Mouse (Mus musculus): ENCODE measurements at regions not wholly inside any gene's neighbourhood (a gene's known extent, or its start where the extent isn't known, plus 50 kb on each side); places are given as distances from the start of the nearest gene placed in this dataset.

DNA sequence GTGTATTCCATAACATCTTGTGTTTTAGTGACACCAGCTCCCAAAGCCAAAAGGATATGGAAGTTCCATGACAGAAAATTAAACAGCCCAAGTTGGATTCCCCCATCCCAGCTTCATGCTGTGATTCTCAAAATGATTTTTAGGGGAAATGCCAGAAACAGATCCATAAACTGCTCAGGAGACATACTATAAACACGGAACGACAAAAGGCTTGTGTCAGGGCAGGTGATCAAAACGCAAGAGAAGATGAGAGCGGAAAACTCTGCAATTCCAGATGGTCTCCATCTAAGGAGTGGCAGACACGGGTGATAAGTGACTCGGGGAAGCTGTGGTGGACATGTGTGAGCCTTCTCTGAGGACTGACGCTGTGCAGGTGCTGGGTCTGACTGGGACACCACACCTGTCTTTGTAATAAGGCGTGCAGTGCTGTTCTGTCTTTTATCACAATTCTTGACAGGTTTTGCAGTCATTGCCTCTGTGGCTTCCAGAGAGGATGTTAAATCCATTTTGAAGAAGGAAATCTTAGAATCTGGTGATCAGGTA, 56.4 kb upstream of the Lyplal1 start:
- H3K36me3 ChIP-seq (replicated peaks), result no peaks in the 10 kb centered on the region
- DNase-seq (ENCODE audit: extremely low spot score, low spot score), result no peak
- WGBS, result 90% methylated on average over 8 of the region's 8 CpGs
- no peak overlapping the region for H3K4me3 ChIP-seq
- H3K9me3 ChIP-seq, result peaks cover 3% of the 10 kb centered on the region; the same call in 1 of the 2 replicates
- H3K27me3 ChIP-seq (ENCODE audit: poor library complexity, severe bottlenecking), result no peaks in the 10 kb centered on the region
- no peak overlapping the region for H3K27ac ChIP-seq
- 0 out of 2 replicates have a peak, but pooled peaks cover 6% of the 10 kb centered on the region for H3K4me1 ChIP-seq

DNA sequence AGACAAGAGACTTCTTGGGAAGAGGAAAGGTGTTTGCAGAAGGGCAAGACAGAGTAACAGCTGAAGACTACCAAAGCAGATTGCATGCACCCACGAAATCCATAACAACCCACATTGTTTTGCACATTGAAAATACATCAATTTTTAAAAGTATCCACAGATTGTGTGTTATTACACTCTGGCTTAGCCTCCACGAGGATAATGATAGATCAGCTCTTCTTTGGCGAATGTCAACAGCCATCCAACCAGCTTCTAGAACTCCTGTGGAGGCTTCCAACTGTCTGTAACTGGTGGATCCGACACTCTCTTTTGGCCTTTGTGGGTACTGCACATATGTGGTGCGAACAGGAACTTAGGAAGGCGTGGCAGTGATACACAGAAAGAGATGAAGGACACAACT, 54.6 kb upstream of the Lyplal1 start:
- H3K4me1 ChIP-seq, result 0 out of 2 replicates have a peak, but pooled peaks cover 6% of the 10 kb centered on the region
- no peaks in the 10 kb centered on the region for H3K36me3 ChIP-seq (replicated peaks)
- 88% methylated on average over 6 of the region's 6 CpGs for WGBS
- no peak for DNase-seq (ENCODE audit: extremely low spot score, low spot score)
- no peaks in the 10 kb centered on the region for H3K27me3 ChIP-seq (ENCODE audit: poor library complexity, severe bottlenecking)
- H3K27ac ChIP-seq, result no peak overlapping the region
- H3K9me3 ChIP-seq, result peaks cover 3% of the 10 kb centered on the region; the same call in 1 of the 2 replicates
- no peak overlapping the region for H3K4me3 ChIP-seq
